8 mouse cellular contexts compared by ENCODE assay signal in the genomic region with DNA sequence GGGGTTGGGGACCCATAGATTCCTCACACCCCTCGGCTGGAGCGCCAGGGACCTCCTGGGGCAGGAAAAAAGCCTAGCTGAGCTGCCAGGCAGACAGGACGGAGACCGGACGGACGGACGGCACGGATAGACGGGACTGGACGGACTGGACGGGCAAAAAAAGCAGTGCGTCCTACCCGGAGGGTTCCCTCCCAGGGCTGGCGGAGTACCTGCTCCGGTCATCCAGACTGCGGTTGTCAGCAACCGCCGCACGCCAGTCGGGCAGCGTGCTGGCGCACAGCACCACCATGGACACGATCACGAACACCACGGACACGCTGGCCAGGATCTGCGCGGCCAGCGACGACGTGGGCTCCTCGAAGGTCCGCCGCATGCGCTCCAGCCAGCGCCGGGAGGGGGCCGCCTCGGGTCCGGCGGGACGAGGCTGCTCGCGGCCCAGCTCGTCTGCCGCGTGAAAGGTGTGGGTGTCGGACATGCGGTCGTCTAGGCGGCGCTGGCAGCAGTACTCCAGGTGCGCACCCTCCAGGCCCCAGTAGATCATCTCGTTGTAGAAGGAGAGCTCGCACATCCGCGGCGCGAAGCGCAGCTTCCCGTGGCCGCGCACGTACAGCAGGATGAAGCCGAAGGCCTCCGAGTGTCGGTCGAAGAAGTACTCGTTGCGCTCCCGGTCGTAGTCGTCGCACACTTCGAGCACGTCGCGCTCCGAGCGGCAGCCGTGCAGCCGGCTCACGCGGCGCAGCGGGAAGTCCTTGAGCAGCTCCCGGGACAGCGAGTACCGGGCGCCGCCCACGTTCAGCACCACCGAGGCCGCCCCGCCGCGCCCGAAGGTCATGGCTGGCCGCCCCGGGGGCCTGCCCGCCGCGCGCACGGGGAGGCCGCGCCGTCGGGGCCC. TPM values are rescaled to one million over a fixed set of nuclear protein-coding genes. Genes with fewer than 3 reads are reported as not detected.
DNase-seq lines count a peak whose midpoint lies in the region; ATAC-seq and TF ChIP-seq lines count a peak whose summit lies in the region.

No protein-coding gene starts in this region.

- H3K27me3 ChIP-seq in embryonic facial prominence, embryonic 15.5 days = peaks cover 76% of the 10 kb centered on the region
- H3K27me3 ChIP-seq in hindbrain, postnatal 0 days (ENCODE audit: insufficient read depth, low read length) = peaks cover 34% of the 10 kb centered on the region
- peaks cover 38% of the 10 kb centered on the region for H3K27me3 ChIP-seq in midbrain, embryonic 16.5 days (ENCODE audit: control insufficient read depth, insufficient read depth, low read depth, low read length)
- H3K27me3 ChIP-seq in stomach, embryonic 14.5 days (ENCODE audit: control insufficient read depth, insufficient read depth, low read length) = peaks cover 35% of the 10 kb centered on the region

- no peak; the same call in 1 of the 2 replicates for ATAC-seq in embryonic facial prominence, embryonic 15.5 days (ENCODE audit: insufficient number of reproducible peaks, low FRiP score, low TSS enrichment, low read depth)
- ATAC-seq in hindbrain, postnatal 0 days = peak; percentile 46
- ATAC-seq in midbrain, embryonic 16.5 days = peak; percentile 29; the same call in 1 of the 2 replicates
- peak; percentile 26; the same call in 1 of the 2 replicates for ATAC-seq in stomach, embryonic 14.5 days (ENCODE audit: insufficient number of reproducible peaks, insufficient read depth, low FRiP score, low read depth)

- H3K9me3 ChIP-seq in embryonic facial prominence, embryonic 15.5 days (replicated peaks) = no peaks in the 10 kb centered on the region
- H3K9me3 ChIP-seq in hindbrain, postnatal 0 days (ENCODE audit: low read length) = no peaks in the 10 kb centered on the region
- H3K9me3 ChIP-seq in midbrain, embryonic 16.5 days (replicated peaks; ENCODE audit: control insufficient read depth, low read length, poor library complexity, severe bottlenecking) = no peaks in the 10 kb centered on the region
- no peaks in the 10 kb centered on the region for H3K9me3 ChIP-seq in stomach, embryonic 14.5 days (ENCODE audit: control insufficient read depth, low read depth, low read length)

- peak overlapping the region; percentile 98 for H3K4me2 ChIP-seq in embryonic facial prominence, embryonic 15.5 days (replicated peaks)
- peak overlapping the region; percentile 74 for H3K4me2 ChIP-seq in hindbrain, postnatal 0 days (ENCODE audit: low read depth, low read length)
- H3K4me2 ChIP-seq in midbrain, embryonic 16.5 days (ENCODE audit: low read length) = peak overlapping the region; percentile 78
- H3K4me2 ChIP-seq in stomach, embryonic 14.5 days (replicated peaks; ENCODE audit: low read depth, low read length) = peak overlapping the region; percentile 93

- peak; percentile 47 to 56 for DNase-seq in B cell, adult 2 months
- DNase-seq in Muller cell, postnatal 12 days (ENCODE audit: inconsistent ontology term) = peak; percentile 4
- peak; percentile 63 for DNase-seq in hindbrain, postnatal 0 days (ENCODE audit: low spot score)
- peak; percentile 26 for DNase-seq in liver
- no peak for DNase-seq in cerebellum, adult 9-10 months

- peak overlapping the region; percentile 59 for H3K4me3 ChIP-seq in embryonic facial prominence, embryonic 15.5 days (replicated peaks)
- peak overlapping the region; percentile 51 for H3K4me3 ChIP-seq in hindbrain, postnatal 0 days (ENCODE audit: low read length)
- peak overlapping the region; percentile 56 for H3K4me3 ChIP-seq in midbrain, embryonic 16.5 days (ENCODE audit: low read depth, low read length)
- peak overlapping the region; percentile 56 for H3K4me3 ChIP-seq in stomach, embryonic 14.5 days (ENCODE audit: low read depth, low read length)

- TF ChIP-seq CTCF in hindbrain, postnatal 0 days (IDR thresholded peaks at IDR 0.05; ENCODE audit: low read depth) = no peak

- H3K9ac ChIP-seq in embryonic facial prominence, embryonic 15.5 days = no peak overlapping the region
- H3K9ac ChIP-seq in hindbrain, postnatal 0 days (replicated peaks; ENCODE audit: low read length) = peak overlapping the region; percentile 37; the same call in 1 of the 2 replicates
- H3K9ac ChIP-seq in midbrain, embryonic 16.5 days (ENCODE audit: low read depth, low read length) = peak overlapping the region; percentile 59
- no peak overlapping the region for H3K9ac ChIP-seq in stomach, embryonic 14.5 days (replicated peaks; ENCODE audit: low read depth, low read length)

- no peaks in the 10 kb centered on the region for H3K36me3 ChIP-seq in embryonic facial prominence, embryonic 15.5 days
- H3K36me3 ChIP-seq in hindbrain, postnatal 0 days (ENCODE audit: insufficient read depth, low read length) = no peaks in the 10 kb centered on the region
- no peaks in the 10 kb centered on the region for H3K36me3 ChIP-seq in midbrain, embryonic 16.5 days (ENCODE audit: control insufficient read depth, insufficient read depth, low read length)
- H3K36me3 ChIP-seq in stomach, embryonic 14.5 days (ENCODE audit: control insufficient read depth, insufficient read depth, low read length) = no peaks in the 10 kb centered on the region

- 1% methylated on average over 109 of the region's 109 CpGs for WGBS in embryonic facial prominence, embryonic 15.5 days
- 2% methylated on average over 101 of the region's 109 CpGs for WGBS in hindbrain, postnatal 0 days
- WGBS in midbrain, embryonic 16.5 days = 4% methylated on average over 99 of the region's 109 CpGs
- 2% methylated on average over 101 of the region's 109 CpGs for WGBS in stomach, embryonic 14.5 days

- H3K27ac ChIP-seq in embryonic facial prominence, embryonic 15.5 days (replicated peaks) = no peak overlapping the region
- H3K27ac ChIP-seq in hindbrain, postnatal 0 days = no peak overlapping the region
- H3K27ac ChIP-seq in midbrain, embryonic 16.5 days (ENCODE audit: low read length) = no peak overlapping the region
- H3K27ac ChIP-seq in stomach, embryonic 14.5 days (ENCODE audit: low read length) = no peak overlapping the region

- peaks cover 29% of the 10 kb centered on the region for H3K4me1 ChIP-seq in embryonic facial prominence, embryonic 15.5 days
- no peaks in the 10 kb centered on the region; the same call in 1 of the 2 replicates for H3K4me1 ChIP-seq in hindbrain, postnatal 0 days (ENCODE audit: insufficient read depth, low read length)
- peaks cover 23% of the 10 kb centered on the region for H3K4me1 ChIP-seq in midbrain, embryonic 16.5 days (ENCODE audit: control insufficient read depth, insufficient read depth, low read length)
- H3K4me1 ChIP-seq in stomach, embryonic 14.5 days (ENCODE audit: control insufficient read depth, insufficient read depth, low read length) = peaks cover 12% of the 10 kb centered on the region; the same call in 1 of the 2 replicates

RNA-seq across cellular contexts. Expression of a gene that starts 0.7 kb away (rescaled TPM):
- polyA plus RNA-seq in embryonic facial prominence, embryonic 15.5 days (2015; fragmentation: Nextera tagmentation; extraction: Ambion mirVana) = 0.05 TPM in 1 of 2 replicates, not detected in the other
- 2.2 and 3.2 TPM in 2 replicates for total RNA-seq in hindbrain, postnatal 0 days (2014; rRNA removed)
- polyA plus RNA-seq in hindbrain, postnatal 0 days (2015; fragmentation: Nextera tagmentation; extraction: Ambion mirVana) = 0.06 and 0.11 TPM in 2 replicates
- polyA plus RNA-seq in midbrain, embryonic 16.5 days (2015; fragmentation: Nextera tagmentation; extraction: Ambion mirVana) = 0.10 TPM in 1 of 2 replicates, not detected in the other
- not detected in 2 replicates for polyA plus RNA-seq in stomach, embryonic 14.5 days (2014; fragmentation: Nextera tagmentation; extraction: Ambion mirVana)

Comparison
In these comparisons a context has a peak if more than half of its experiments do, and no peak if none do; other contexts are left out.
1. H3K9ac ChIP-seq: peak in hindbrain, postnatal 0 days (single experiment) and midbrain, embryonic 16.5 days (single experiment); none in embryonic facial prominence, embryonic 15.5 days (single experiment) and stomach, embryonic 14.5 days (single experiment).
2. Peak in every context shown above with its lines, with median percentiles within 50 percentile points of each other: H3K4me2 ChIP-seq and H3K4me3 ChIP-seq.